Mouse (Mus musculus): ENCODE measurements around the gene Zswim5.

The Zswim5 gene

GRCm38 (mm10) chr4:116913318-116913717, 36.1 kb downstream of the Zswim5 start:
- no peak for DNase-seq

GRCm38 (mm10) chr4:116928006-116928651, 51.0 kb downstream of the Zswim5 start:
- peak in 1 of 2 experiments; percentile 38 for DNase-seq

- no peak for DNase-seq
Observed at GRCm38 (mm10) chr4:116939585-116939984, 62.4 kb downstream of the Zswim5 start.

GRCm38 (mm10) chr4:116942695-116943094, 65.5 kb downstream of the Zswim5 start:
- DNase-seq, result no peak

- no peak for DNase-seq
Observed at GRCm38 (mm10) chr4:116944055-116944454, 66.9 kb downstream of the Zswim5 start.

GRCm38 (mm10) chr4:116951642-116952041, 74.5 kb downstream of the Zswim5 start:
- peak; percentile 5 to 22 for DNase-seq

- no peak for DNase-seq
Observed at GRCm38 (mm10) chr4:116954951-116955350, 77.8 kb downstream of the Zswim5 start.

GRCm38 (mm10) chr4:116976503-116976902, 99.3 kb downstream of the Zswim5 start:
- no peak for DNase-seq

GRCm38 (mm10) chr4:116985681-116986080, 108.5 kb downstream of the Zswim5 start:
- no peak for DNase-seq

GRCm38 (mm10) chr4:116986400-116987121, 109.4 kb downstream of the Zswim5 start:
- DNase-seq, result peak; percentile 81

GRCm38 (mm10) chr4:116987122-116987456, 109.9 kb downstream of the Zswim5 start:
- no peak for DNase-seq

GRCm38 (mm10) chr4:116989731-116990130, 112.6 kb downstream of the Zswim5 start:
- no peak for DNase-seq

GRCm38 (mm10) chr4:116991366-116991765, 114.2 kb downstream of the Zswim5 start:
- peak; percentile 70 to 91 for DNase-seq

- DNase-seq, result peak; percentile 97 to 98
Observed at GRCm38 (mm10) chr4:116993672-116994621, 116.8 kb downstream of the Zswim5 start, which contains the start of gene Urod. Gene Urod (minus strand): TSS chr4:116994413.

- peak; percentile 63 to 65 for DNase-seq
Observed at GRCm38 (mm10) chr4:116995131-116995797, 118.1 kb downstream of the Zswim5 start, which contains the start of gene Hectd3. Gene Hectd3 (plus strand): TSS chr4:116995317.

GRCm38 (mm10) chr4:116995798-116996135, 118.6 kb downstream of the Zswim5 start:
- peak; percentile 81 to 84 for DNase-seq

- no peak for DNase-seq
Observed at GRCm38 (mm10) chr4:116999513-117000154, 122.5 kb downstream of the Zswim5 start.

GRCm38 (mm10) chr4:117001957-117002356, 124.8 kb downstream of the Zswim5 start:
- no peak for DNase-seq

GRCm38 (mm10) chr4:117002543-117003521, 125.7 kb downstream of the Zswim5 start:
- peak; percentile 86 to 87 for DNase-seq

- no peak for DNase-seq
Observed at GRCm38 (mm10) chr4:117004649-117005048, 127.5 kb downstream of the Zswim5 start.
